Mouse (Mus musculus): ENCODE measurements around the gene Bfsp1.

Bfsp1 gene

DNA sequence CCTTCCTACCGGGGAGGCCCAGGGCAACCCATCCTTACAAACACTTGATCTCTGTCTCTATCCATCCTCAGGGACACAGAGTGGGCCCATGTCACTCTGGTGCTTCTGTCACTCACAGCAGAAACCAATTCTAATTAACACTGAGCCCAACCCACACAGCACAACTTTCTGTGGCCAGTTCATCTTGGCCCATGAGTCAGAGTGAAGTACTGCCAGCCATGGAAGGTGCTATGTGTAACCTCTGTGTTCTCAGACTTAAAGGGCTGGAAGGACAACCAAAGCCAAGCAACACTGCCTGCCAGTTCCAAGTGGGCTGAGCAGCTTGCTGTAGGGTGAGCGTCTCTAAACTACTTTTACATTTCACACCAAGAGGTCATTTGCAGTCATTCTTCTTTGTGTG lies 3.8 kb downstream of the Bfsp1 start:
- no peak for DNase-seq (ENCODE audit: low read depth in 2 of 2, low spot score in 2 of 2)

GRCm38 (mm10) chr2:143853447-143853846 lies 9.5 kb downstream of the Bfsp1 start:
- DNase-seq (ENCODE audit: low read depth in 2 of 2, low spot score in 2 of 2) = no peak

- no peak for DNase-seq (ENCODE audit: low read depth in 2 of 2, low spot score in 2 of 2)
Observed at GRCm38 (mm10) chr2:143852295-143853275, 10.4 kb downstream of the Bfsp1 start.

DNA sequence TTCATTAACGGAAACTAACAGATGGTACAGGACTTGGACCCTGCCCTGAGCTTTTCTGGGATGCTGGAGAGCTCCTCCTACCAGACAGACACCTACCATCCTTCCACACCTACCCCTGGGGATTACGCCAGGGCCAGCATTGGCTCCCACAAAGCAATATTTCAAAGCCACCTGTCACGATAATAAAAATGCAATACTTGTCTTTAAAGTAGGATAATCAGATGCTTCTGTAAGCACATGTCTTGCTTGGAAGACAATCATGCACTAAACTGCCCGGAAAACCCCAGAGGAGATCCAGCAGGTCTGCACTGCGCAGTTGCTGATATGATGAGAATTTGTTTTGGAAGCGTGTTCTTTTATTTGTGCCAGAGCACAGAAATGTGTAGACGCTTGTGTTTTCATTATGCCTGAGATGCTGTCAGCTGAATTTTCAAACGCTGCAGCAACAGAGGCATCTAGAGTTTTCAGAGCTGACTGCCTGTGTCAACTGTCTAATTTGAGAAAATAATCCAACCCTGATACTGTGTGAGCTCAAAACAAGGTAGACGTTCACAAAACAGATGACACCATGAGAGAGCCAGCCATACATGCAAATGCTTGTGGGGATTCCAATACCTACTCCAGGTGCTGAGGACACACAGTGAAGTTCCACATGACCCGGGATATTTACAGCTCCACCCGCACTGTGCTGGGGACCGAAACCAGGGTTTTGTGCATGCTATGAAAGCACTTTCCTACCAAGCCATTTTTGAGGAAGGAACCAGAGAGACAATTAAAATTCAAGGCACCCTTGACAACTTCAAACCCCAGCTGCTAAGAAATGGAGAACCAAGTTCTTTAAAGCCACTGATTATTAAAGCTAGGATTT lies 11.4 kb downstream of the Bfsp1 start:
- no peak for DNase-seq (ENCODE audit: low read depth in 2 of 2, low spot score in 2 of 2)

DNA sequence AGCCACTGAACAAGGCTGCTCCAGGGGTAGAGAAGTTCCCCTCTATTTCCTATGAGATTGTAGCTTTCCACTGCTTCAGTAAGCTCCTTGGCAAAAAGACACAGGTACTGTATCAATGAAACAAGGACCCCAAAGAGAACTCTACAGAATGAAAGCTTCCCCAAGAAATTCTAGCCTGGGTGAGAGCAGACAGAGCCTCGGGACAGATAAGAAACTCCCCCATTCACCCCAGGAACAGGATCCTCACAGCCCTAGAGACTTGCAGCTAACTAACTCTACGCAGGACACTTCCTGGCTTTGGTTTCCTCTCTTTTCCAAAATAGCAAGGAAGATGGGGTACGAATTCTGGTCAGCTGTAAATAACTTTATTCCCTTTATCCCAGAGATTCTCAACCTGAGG lies 15.7 kb downstream of the Bfsp1 start:
- no peak for DNase-seq (ENCODE audit: low read depth in 2 of 2, low spot score in 2 of 2)

DNA sequence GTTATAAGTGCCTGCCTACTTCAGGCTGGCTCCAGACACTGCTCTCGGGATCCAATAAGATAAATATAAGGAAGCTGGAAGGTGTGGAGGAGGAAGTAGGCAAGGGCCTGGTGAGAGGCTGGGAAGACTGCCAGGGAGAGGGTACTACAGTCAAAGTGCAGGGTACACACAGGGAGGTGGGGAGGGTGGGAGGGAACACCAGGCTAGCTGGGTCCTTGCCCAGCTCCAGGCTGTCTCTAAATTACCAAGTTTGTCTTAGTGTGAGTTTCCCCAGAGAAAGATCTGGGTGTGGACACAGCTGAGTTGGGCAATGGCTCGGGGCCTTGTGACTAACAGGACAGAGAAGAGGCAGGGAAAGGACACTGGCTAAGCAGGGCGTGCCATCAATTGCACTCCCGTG lies 16.2 kb downstream of the Bfsp1 start:
- DNase-seq (ENCODE audit: low read depth in 2 of 2, low spot score in 2 of 2) = no peak

- DNase-seq (ENCODE audit: low read depth in 2 of 2, low spot score in 2 of 2) = no peak
Observed at GRCm38 (mm10) chr2:143844779-143845178, 18.2 kb downstream of the Bfsp1 start.

- DNase-seq (ENCODE audit: low read depth in 2 of 2, low spot score in 2 of 2) = no peak
Observed at GRCm38 (mm10) chr2:143841536-143841935, 21.4 kb downstream of the Bfsp1 start.

- DNase-seq (ENCODE audit: low read depth in 2 of 2, low spot score in 2 of 2) = no peak
Observed at GRCm38 (mm10) chr2:143840895-143841294, 22.1 kb downstream of the Bfsp1 start.

DNA sequence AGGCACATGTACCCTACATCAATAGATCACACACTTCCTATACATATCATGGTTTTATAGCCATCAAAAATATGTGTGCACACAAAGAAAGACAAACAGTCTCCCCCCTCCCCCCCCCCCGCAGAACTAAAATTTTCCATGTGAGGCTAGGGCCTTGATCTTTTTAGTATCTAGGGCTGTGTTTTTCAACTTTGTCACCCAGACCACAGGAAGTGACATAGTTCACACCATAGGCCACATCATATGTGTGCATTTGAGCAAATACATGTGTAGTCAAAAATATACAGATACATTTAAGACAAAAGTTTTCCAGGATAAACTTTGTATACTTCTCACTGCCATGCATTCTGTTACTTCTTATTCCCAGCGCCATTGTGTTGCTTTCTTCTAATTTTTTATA lies 23.5 kb downstream of the Bfsp1 start:
- peak; percentile 21 to 47 for DNase-seq (ENCODE audit: low read depth in 2 of 2, low spot score in 2 of 2)

DNA sequence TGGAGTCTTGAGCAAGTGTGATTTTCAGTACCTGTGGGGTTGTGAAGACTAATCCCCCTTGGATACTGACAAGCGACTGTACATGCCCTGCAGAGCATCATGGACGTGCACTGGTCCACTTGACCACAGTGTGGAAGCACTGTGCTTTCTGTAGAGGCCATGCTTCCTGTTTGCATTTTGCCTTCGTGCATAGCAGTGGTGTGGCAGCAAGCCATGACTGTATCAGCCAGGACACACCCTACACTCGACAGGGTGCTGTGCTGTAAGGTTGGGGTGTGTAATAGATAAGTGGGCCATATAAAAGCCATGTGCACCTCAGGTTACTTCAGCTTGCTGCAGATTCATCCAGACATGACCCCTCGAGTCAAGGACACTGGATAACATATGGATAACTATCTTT lies 24.3 kb downstream of the Bfsp1 start:
- DNase-seq (ENCODE audit: low read depth in 2 of 2, low spot score in 2 of 2) = no peak

- DNase-seq (ENCODE audit: low read depth in 2 of 2, low spot score in 2 of 2) = peak; percentile 65 to 79
Observed at GRCm38 (mm10) chr2:143837291-143837701, 25.7 kb downstream of the Bfsp1 start.

- no peak for DNase-seq (ENCODE audit: low read depth in 2 of 2, low spot score in 2 of 2)
Observed at GRCm38 (mm10) chr2:143835820-143836219, 27.2 kb downstream of the Bfsp1 start.

- no peak for DNase-seq (ENCODE audit: low read depth in 2 of 2, low spot score in 2 of 2)
Observed at GRCm38 (mm10) chr2:143834082-143834481, 28.9 kb downstream of the Bfsp1 start.

DNA sequence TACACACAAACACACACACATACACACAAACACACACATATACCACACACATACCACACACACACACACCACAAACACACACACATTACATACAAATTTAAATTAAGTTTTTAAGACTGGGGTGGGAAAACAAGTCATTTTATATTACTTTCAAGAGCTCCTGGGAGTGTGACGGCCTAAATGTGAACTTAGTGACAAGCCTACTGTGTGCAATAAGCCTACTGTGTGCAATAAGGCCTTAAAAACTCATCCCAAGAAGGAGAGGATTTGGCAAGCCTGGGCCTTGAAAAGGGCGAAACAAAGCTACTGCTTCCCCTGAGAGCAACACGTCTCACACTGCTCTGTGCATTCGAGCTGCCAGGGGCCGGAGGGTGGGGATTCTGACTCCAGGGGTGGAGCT lies 30.3 kb downstream of the Bfsp1 start:
- no peak for DNase-seq (ENCODE audit: low read depth in 2 of 2, low spot score in 2 of 2)

GRCm38 (mm10) chr2:143831645-143832044 lies 31.3 kb downstream of the Bfsp1 start:
- DNase-seq (ENCODE audit: low read depth in 2 of 2, low spot score in 2 of 2) = no peak

GRCm38 (mm10) chr2:143813461-143813860 lies 49.5 kb downstream of the Bfsp1 start:
- DNase-seq (ENCODE audit: low read depth in 2 of 2, low spot score in 2 of 2) = no peak

DNA sequence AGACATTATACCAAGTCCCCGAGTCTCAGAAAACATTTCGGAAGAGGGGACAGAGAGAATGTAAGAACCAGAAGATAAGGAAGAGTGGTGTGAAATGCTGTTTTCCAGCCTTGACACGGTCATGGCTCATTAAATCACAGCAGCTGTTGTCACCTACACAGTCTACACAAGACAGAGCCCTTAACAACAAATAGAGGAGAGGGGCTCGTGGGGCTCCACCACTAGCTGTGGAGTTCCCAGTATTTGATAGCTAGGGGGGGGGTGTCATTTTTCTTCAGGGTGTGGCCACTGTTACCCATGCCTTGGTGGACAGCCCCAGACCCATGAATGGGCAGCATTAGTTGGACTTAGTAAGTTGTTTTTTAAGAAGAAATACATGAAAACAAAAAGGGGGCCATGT lies 50.7 kb downstream of the Bfsp1 start:
- no peak for DNase-seq (ENCODE audit: low read depth in 2 of 2, low spot score in 2 of 2)

DNA sequence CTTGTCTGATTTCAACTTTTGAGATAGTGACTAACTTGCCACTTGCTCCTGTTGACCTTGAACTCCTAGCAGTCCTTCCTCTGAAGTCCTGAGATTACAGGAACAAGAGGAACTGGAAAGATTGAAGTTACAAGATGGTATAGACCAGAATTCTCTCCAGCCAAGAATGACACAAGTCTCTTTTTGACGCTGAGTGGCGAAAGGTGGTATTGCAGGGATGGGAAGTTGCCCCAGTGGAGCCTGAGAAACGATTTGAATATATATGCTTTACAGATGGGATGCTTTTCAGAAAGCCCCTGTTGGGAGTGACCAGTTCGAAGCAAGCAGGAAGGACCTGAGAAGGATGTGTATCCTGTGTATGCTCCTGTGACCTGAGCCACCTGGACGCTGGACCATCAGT lies 54.2 kb downstream of the Bfsp1 start:
- no peak for DNase-seq (ENCODE audit: low read depth in 2 of 2, low spot score in 2 of 2)

DNA sequence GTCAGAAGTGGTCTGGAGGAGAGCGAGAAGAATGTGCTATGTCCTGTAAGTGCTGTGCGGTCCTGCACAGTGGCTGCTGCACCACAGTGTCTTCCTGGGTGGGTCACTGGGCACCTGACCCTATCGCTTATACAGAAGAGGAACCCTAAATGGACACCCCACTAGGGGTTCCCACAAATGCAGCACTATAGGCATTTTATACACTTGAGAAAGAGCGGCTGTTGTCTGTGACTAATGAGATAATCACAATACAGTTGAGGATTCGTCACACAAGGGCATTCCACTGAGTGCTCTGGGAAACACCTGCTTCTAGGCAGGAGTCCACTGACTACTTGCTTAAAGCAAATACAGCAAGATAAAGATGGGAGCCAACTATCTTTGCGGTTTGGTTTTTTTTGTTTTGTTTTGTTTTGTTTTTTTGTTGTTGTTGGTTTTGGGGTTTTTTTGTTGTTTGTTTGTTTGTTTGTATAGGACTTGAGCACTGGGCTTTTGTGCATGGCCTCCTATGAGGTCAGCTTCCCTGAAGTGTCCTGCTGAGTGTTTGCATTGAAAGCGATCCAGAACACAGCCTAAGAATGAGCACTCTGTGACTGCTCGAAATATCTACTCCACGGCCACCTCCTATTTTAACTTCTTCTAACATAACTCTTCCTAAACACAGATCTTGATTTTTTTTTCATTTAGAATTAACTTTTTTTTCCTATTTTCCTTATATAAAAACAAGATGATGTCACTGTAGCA lies 55.9 kb downstream of the Bfsp1 start:
- no peak for DNase-seq (ENCODE audit: low read depth in 2 of 2, low spot score in 2 of 2)
